Mouse (Mus musculus): Measurements from ENCODE around the gene Palmd. TPM values are rescaled to one million over a fixed set of nuclear protein-coding genes. Genes with fewer than 3 reads are reported as not detected.
A peak's percentile ranks its signal among the peaks of the same experiment; 100 is the strongest.

Palmd gene
- polyA plus RNA-seq (2015; fragmentation: Nextera tagmentation; extraction: Ambion mirVana): 8.8 and 9.2 TPM in 2 replicates

DNA sequence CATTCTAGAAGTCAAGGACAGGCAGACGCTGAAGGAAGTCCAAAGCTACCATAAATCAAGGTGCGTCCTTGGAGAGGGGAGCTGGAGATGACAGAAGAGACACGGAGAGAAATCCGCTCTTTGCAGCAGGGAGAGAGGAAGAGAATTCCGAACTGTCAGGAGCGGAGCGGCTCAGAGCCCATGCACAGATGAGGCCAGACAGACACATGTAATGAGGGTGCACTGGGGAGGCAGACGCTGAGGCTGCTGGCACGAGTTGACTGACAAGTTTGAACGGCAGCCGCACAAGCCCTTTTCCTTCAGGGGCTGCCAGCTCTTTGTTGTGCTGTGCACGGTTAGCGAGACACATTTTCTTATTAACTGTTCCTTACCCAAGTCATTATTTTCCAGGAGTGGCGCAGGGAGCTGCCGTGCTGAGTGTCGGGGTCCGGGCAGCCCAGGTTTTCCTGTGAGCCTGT lies at the start of gene Palmd:
Gene Palmd (minus strand): TSS at position 448 of the 458 bp plus-strand sequence.
- no peaks in the 10 kb centered on the region for H3K36me3 ChIP-seq (ENCODE audit: control insufficient read depth, insufficient read depth, low read length)
- peaks cover 15% of the 10 kb centered on the region for H3K4me1 ChIP-seq (ENCODE audit: control insufficient read depth, insufficient read depth, low read length)
- peak within 1 kb of the TSS; percentile 81 for H3K27ac ChIP-seq (ENCODE audit: low read length)
- peak within 1 kb of the TSS; percentile 44 for H3K4me3 ChIP-seq (ENCODE audit: low read depth, low read length)
- no peaks in the 10 kb centered on the region for H3K27me3 ChIP-seq (ENCODE audit: control insufficient read depth, insufficient read depth, low read depth, low read length)
- no peaks in the 10 kb centered on the region for H3K9me3 ChIP-seq (replicated peaks; ENCODE audit: control insufficient read depth, low read length, poor library complexity, severe bottlenecking)
- 2% methylated on average over 17 of the region's 17 CpGs for WGBS
- peak within 1 kb of the TSS; percentile 71 for H3K9ac ChIP-seq (ENCODE audit: low read depth, low read length)
- H3K4me2 ChIP-seq (ENCODE audit: low read length): peak within 1 kb of the TSS; percentile 69
- ATAC-seq: peak; percentile 95

DNA sequence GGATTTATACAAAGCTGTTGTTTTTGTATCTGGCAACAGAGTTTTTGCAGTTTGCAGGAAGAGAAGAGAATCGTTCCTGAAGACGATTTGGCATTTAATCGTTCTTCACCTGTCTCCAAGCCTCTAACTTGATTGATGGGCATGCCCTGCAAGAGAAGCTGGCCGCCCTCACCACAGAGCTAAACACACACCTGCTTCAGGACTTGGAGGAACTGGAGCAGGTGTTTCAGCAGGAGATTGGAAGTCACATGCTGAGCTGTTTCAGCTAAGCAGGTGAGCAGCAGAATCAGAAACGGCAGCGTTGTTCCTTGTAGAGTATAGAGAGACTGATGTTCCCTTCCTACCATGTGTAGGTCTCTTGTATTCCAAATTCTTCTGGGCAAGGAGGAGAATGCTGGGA lies 41.4 kb upstream of the Palmd start:
- 74% methylated on average over 6 of the region's 6 CpGs for WGBS
- H3K4me3 ChIP-seq (ENCODE audit: low read depth, low read length): no peak overlapping the region
- no peak overlapping the region for H3K4me2 ChIP-seq (ENCODE audit: low read length)
- H3K4me1 ChIP-seq (ENCODE audit: control insufficient read depth, insufficient read depth, low read length): no peaks in the 10 kb centered on the region
- H3K27ac ChIP-seq (ENCODE audit: low read length): no peak overlapping the region
- no peak overlapping the region for H3K9ac ChIP-seq (ENCODE audit: low read depth, low read length)
- no peak for ATAC-seq
- no peaks in the 10 kb centered on the region for H3K27me3 ChIP-seq (ENCODE audit: control insufficient read depth, insufficient read depth, low read depth, low read length)
- no peaks in the 10 kb centered on the region for H3K36me3 ChIP-seq (ENCODE audit: control insufficient read depth, insufficient read depth, low read length)
- no peaks in the 10 kb centered on the region for H3K9me3 ChIP-seq (replicated peaks; ENCODE audit: control insufficient read depth, low read length, poor library complexity, severe bottlenecking)

DNA sequence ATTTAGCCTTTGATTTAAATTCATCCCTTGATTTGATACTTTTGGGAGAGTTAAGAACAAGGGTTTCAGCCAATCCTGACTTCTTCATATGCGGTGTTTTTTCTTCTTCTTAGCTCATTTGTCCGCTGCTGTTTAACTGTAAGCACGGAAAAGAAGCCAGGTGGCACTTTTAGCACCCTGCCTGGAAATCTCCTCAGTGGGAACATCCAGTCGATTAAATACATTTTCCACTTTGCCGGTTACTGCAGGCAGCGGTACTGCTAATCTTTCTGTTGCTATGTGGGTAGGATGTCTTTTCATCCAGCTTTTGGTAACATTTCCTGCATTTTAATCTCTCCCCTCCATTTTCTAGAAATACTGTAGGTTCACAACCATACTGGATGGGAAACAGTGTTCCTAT lies 38.6 kb upstream of the Palmd start:
- Histone ChIP-seq H3K9me3 (replicated peaks; ENCODE audit: control insufficient read depth, low read length, poor library complexity, severe bottlenecking) (no peaks in the 10 kb centered on the region), H3K4me1 (ENCODE audit: control insufficient read depth, insufficient read depth, low read length) (no peaks in the 10 kb centered on the region), H3K9ac (ENCODE audit: low read depth, low read length) (no peak overlapping the region), H3K27ac (ENCODE audit: low read length) (no peak overlapping the region; the same call in 1 of the 2 replicates), H3K36me3 (ENCODE audit: control insufficient read depth, insufficient read depth, low read length) (no peaks in the 10 kb centered on the region), H3K4me2 (ENCODE audit: low read length) (no peak overlapping the region), H3K4me3 (ENCODE audit: low read depth, low read length) (no peak overlapping the region), H3K27me3 (ENCODE audit: control insufficient read depth, insufficient read depth, low read depth, low read length) (no peaks in the 10 kb centered on the region)
- WGBS: 53% methylated on average over 6 of the region's 6 CpGs
- no peak for ATAC-seq

- H3K4me3 ChIP-seq (ENCODE audit: low read depth, low read length): no peak overlapping the region
- H3K27ac ChIP-seq (ENCODE audit: low read length): no peak overlapping the region
- ATAC-seq: no peak
- H3K27me3 ChIP-seq (ENCODE audit: control insufficient read depth, insufficient read depth, low read depth, low read length): no peaks in the 10 kb centered on the region
- H3K9ac ChIP-seq (ENCODE audit: low read depth, low read length): no peak overlapping the region
- no peaks in the 10 kb centered on the region for H3K4me1 ChIP-seq (ENCODE audit: control insufficient read depth, insufficient read depth, low read length)
- no peaks in the 10 kb centered on the region for H3K36me3 ChIP-seq (ENCODE audit: control insufficient read depth, insufficient read depth, low read length)
- no peak overlapping the region for H3K4me2 ChIP-seq (ENCODE audit: low read length)
- WGBS: 87% methylated on average over 3 of the region's 3 CpGs
- no peaks in the 10 kb centered on the region for H3K9me3 ChIP-seq (replicated peaks; ENCODE audit: control insufficient read depth, low read length, poor library complexity, severe bottlenecking)
Measured at GRCm38 (mm10) chr3:117006636-117007035, 37.8 kb upstream of the Palmd start.

GRCm38 (mm10) chr3:117003379-117003778 lies 34.6 kb upstream of the Palmd start:
- H3K9me3 ChIP-seq (replicated peaks; ENCODE audit: control insufficient read depth, low read length, poor library complexity, severe bottlenecking): no peaks in the 10 kb centered on the region
- no peak overlapping the region for H3K4me3 ChIP-seq (ENCODE audit: low read depth, low read length)
- no peak for ATAC-seq
- no peaks in the 10 kb centered on the region for H3K4me1 ChIP-seq (ENCODE audit: control insufficient read depth, insufficient read depth, low read length)
- 78% methylated on average over 6 of the region's 6 CpGs for WGBS
- no peak overlapping the region for H3K9ac ChIP-seq (ENCODE audit: low read depth, low read length)
- no peak overlapping the region for H3K27ac ChIP-seq (ENCODE audit: low read length)
- no peak overlapping the region for H3K4me2 ChIP-seq (ENCODE audit: low read length)
- H3K27me3 ChIP-seq (ENCODE audit: control insufficient read depth, insufficient read depth, low read depth, low read length): no peaks in the 10 kb centered on the region
- no peaks in the 10 kb centered on the region for H3K36me3 ChIP-seq (ENCODE audit: control insufficient read depth, insufficient read depth, low read length)

DNA sequence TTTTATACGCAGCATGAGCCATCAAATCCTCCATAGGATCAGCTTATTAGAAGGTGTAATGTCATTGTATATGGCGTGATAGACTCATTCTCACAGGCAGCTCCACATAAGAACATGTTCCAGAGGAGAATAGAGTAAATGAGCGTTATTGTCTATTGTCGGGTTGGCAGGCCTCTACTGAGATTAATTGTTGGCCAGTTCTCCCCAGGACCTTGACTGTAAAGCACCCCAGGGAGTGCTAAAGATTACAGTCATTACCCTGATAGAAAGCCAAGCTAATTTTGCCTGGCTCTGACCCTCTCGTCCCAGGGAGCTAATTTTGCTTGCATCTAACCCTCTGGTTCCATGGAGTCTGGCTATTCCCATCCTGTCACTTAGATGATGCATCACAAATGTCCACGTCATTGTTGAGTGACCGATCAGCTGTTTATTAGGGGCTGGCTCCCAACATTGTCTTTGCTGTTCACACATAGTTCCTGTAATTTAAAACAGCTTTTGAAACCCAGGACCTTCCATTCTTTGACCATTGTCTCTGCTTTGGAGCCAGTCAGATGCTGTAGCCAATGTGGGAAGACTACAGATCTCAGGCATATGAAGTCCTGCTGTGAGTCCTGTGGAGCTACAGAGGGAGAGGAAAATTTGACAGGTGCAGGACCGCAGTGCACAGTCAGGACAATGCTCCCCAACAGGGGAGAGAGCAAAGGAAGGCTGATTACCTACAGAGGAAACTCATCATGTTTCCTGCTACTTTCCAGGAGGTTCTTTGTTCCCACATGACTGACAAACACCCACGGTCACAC lies 33.1 kb upstream of the Palmd start:
- H3K36me3 ChIP-seq (ENCODE audit: control insufficient read depth, insufficient read depth, low read length): no peaks in the 10 kb centered on the region
- H3K9me3 ChIP-seq (replicated peaks; ENCODE audit: control insufficient read depth, low read length, poor library complexity, severe bottlenecking): no peaks in the 10 kb centered on the region
- H3K4me3 ChIP-seq (ENCODE audit: low read depth, low read length): no peak overlapping the region
- H3K4me1 ChIP-seq (ENCODE audit: control insufficient read depth, insufficient read depth, low read length): no peaks in the 10 kb centered on the region
- no peak overlapping the region for H3K4me2 ChIP-seq (ENCODE audit: low read length)
- H3K27me3 ChIP-seq (ENCODE audit: control insufficient read depth, insufficient read depth, low read depth, low read length): no peaks in the 10 kb centered on the region
- H3K9ac ChIP-seq (ENCODE audit: low read depth, low read length): no peak overlapping the region
- no peak overlapping the region for H3K27ac ChIP-seq (ENCODE audit: low read length)
- 28% methylated on average over 9 of the region's 9 CpGs for WGBS
- ATAC-seq: peak; percentile 66

- WGBS: 80% methylated on average over 2 of the region's 2 CpGs
- no peak overlapping the region for H3K27ac ChIP-seq (ENCODE audit: low read length)
- H3K4me2 ChIP-seq (ENCODE audit: low read length): no peak overlapping the region
- H3K9me3 ChIP-seq (replicated peaks; ENCODE audit: control insufficient read depth, low read length, poor library complexity, severe bottlenecking): no peaks in the 10 kb centered on the region
- H3K9ac ChIP-seq (ENCODE audit: low read depth, low read length): no peak overlapping the region
- H3K36me3 ChIP-seq (ENCODE audit: control insufficient read depth, insufficient read depth, low read length): no peaks in the 10 kb centered on the region
- no peaks in the 10 kb centered on the region for H3K27me3 ChIP-seq (ENCODE audit: control insufficient read depth, insufficient read depth, low read depth, low read length)
- ATAC-seq: no peak
- no peak overlapping the region for H3K4me3 ChIP-seq (ENCODE audit: low read depth, low read length)
- H3K4me1 ChIP-seq (ENCODE audit: control insufficient read depth, insufficient read depth, low read length): no peaks in the 10 kb centered on the region
Measured at GRCm38 (mm10) chr3:116993011-116993410, 24.2 kb upstream of the Palmd start.

- Histone ChIP-seq H3K4me3 (ENCODE audit: low read depth, low read length) (no peak overlapping the region), H3K36me3 (ENCODE audit: control insufficient read depth, insufficient read depth, low read length) (no peaks in the 10 kb centered on the region), H3K9ac (ENCODE audit: low read depth, low read length) (no peak overlapping the region), H3K27ac (ENCODE audit: low read length) (no peak overlapping the region), H3K27me3 (ENCODE audit: control insufficient read depth, insufficient read depth, low read depth, low read length) (no peaks in the 10 kb centered on the region), H3K9me3 (replicated peaks; ENCODE audit: control insufficient read depth, low read length, poor library complexity, severe bottlenecking) (no peaks in the 10 kb centered on the region), H3K4me1 (ENCODE audit: control insufficient read depth, insufficient read depth, low read length) (no peaks in the 10 kb centered on the region), H3K4me2 (ENCODE audit: low read length) (no peak overlapping the region)
- WGBS: 92% methylated on average over 2 of the region's 2 CpGs
- ATAC-seq: no peak
Measured at GRCm38 (mm10) chr3:116991180-116991579, 22.4 kb upstream of the Palmd start.

GRCm38 (mm10) chr3:116988221-116988620 lies 19.4 kb upstream of the Palmd start:
- H3K27ac ChIP-seq (ENCODE audit: low read length): no peak overlapping the region
- H3K27me3 ChIP-seq (ENCODE audit: control insufficient read depth, insufficient read depth, low read depth, low read length): no peaks in the 10 kb centered on the region
- H3K4me3 ChIP-seq (ENCODE audit: low read depth, low read length): no peak overlapping the region
- H3K4me1 ChIP-seq (ENCODE audit: control insufficient read depth, insufficient read depth, low read length): peaks cover 4% of the 10 kb centered on the region; the same call in 1 of the 2 replicates
- no peak for ATAC-seq
- no peaks in the 10 kb centered on the region for H3K36me3 ChIP-seq (ENCODE audit: control insufficient read depth, insufficient read depth, low read length)
- no peak overlapping the region for H3K4me2 ChIP-seq (ENCODE audit: low read length)
- no peaks in the 10 kb centered on the region for H3K9me3 ChIP-seq (replicated peaks; ENCODE audit: control insufficient read depth, low read length, poor library complexity, severe bottlenecking)
- 88% methylated on average over 3 of the region's 3 CpGs for whole genome bisulfite sequencing
- H3K9ac ChIP-seq (ENCODE audit: low read depth, low read length): no peak overlapping the region

Data from midbrain, embryonic 16.5 days (tissue).